Mouse (Mus musculus): Measurements from ENCODE around the gene P4htm. TPM values are rescaled to one million over a fixed set of nuclear protein-coding genes. Genes with fewer than 3 reads are reported as not detected.

The P4htm gene
- polyA plus RNA-seq (2014; fragmentation: Nextera tagmentation; extraction: Ambion mirVana) = 31.0 and 37.3 TPM in 2 replicates

- Histone ChIP-seq H3K36me3 (ENCODE audit: control insufficient read depth, insufficient read depth, low read length) (no peaks in the 10 kb centered on the region), H3K4me1 (ENCODE audit: control insufficient read depth, insufficient read depth, low read length) (peaks cover 7% of the 10 kb centered on the region; the same call in 1 of the 2 replicates), H3K9me3 (ENCODE audit: control insufficient read depth, low read length) (no peaks in the 10 kb centered on the region), H3K9ac (replicated peaks; ENCODE audit: low read depth, low read length) (peak within 1 kb of the TSS; percentile 70), H3K27me3 (ENCODE audit: control insufficient read depth, insufficient read depth, low read length) (no peaks in the 10 kb centered on the region), H3K4me2 (ENCODE audit: low read depth, low read length) (peak within 1 kb of the TSS; percentile 91), H3K27ac (ENCODE audit: low read depth, low read length) (peak within 1 kb of the TSS; percentile 16), H3K4me3 (ENCODE audit: low read depth, low read length) (peak within 1 kb of the TSS; percentile 56)
- ATAC-seq (ENCODE audit: low read depth) = peak; percentile 90
- under 1% methylated on average over 67 of the region's 69 CpGs for WGBS
These were observed at the start of gene P4htm for GRCm38 (mm10) chr9:108596998-108597764. P4htm (minus strand) TSS chr9:108597667.

DNA sequence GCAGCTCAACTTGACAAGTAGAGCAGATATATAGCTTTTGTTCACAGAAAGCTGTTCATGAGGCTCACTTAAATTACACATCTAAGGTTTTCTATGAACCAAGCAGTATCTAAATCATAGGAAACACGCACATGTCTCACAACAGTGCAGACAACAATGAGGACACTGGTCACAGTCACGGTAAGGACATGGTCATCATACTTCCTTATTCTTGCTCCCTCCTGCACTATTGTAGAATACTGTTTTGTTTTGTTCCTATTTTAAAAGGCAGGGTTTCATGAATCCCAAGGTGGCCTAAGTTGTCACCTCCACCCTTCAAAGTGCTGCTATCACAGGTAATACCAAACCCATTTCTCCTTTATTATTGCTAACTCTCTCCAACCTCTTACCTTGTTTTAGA is 42.4 kb upstream of the P4htm start:
- Histone ChIP-seq H3K27me3 (ENCODE audit: control insufficient read depth, insufficient read depth, low read length) (no peaks in the 10 kb centered on the region), H3K9ac (replicated peaks; ENCODE audit: low read depth, low read length) (no peak overlapping the region), H3K4me3 (ENCODE audit: low read depth, low read length) (no peak overlapping the region), H3K36me3 (ENCODE audit: control insufficient read depth, insufficient read depth, low read length) (no peaks in the 10 kb centered on the region; the same call in 1 of the 2 replicates), H3K4me1 (ENCODE audit: control insufficient read depth, insufficient read depth, low read length) (no peaks in the 10 kb centered on the region), H3K9me3 (ENCODE audit: control insufficient read depth, low read length) (no peaks in the 10 kb centered on the region), H3K27ac (ENCODE audit: low read depth, low read length) (no peak overlapping the region), H3K4me2 (ENCODE audit: low read depth, low read length) (no peak overlapping the region)
- ATAC-seq (ENCODE audit: low read depth) = no peak
- WGBS = 80% methylated on average over 2 of the region's 2 CpGs

- H3K27me3 ChIP-seq (ENCODE audit: control insufficient read depth, insufficient read depth, low read length) = no peaks in the 10 kb centered on the region
- no peak for ATAC-seq (ENCODE audit: low read depth)
- no peak overlapping the region for H3K9ac ChIP-seq (replicated peaks; ENCODE audit: low read depth, low read length)
- H3K4me3 ChIP-seq (ENCODE audit: low read depth, low read length) = no peak overlapping the region
- H3K36me3 ChIP-seq (ENCODE audit: control insufficient read depth, insufficient read depth, low read length) = peaks cover 7% of the 10 kb centered on the region; the same call in 1 of the 2 replicates
- no peaks in the 10 kb centered on the region for H3K4me1 ChIP-seq (ENCODE audit: control insufficient read depth, insufficient read depth, low read length)
- H3K4me2 ChIP-seq (ENCODE audit: low read depth, low read length) = no peak overlapping the region
- no peaks in the 10 kb centered on the region for H3K9me3 ChIP-seq (ENCODE audit: control insufficient read depth, low read length)
- H3K27ac ChIP-seq (ENCODE audit: low read depth, low read length) = no peak overlapping the region
- 92% methylated on average over 2 of the region's 2 CpGs for WGBS
These were observed 37.9 kb upstream of the P4htm start for GRCm38 (mm10) chr9:108635415-108635814.

DNA sequence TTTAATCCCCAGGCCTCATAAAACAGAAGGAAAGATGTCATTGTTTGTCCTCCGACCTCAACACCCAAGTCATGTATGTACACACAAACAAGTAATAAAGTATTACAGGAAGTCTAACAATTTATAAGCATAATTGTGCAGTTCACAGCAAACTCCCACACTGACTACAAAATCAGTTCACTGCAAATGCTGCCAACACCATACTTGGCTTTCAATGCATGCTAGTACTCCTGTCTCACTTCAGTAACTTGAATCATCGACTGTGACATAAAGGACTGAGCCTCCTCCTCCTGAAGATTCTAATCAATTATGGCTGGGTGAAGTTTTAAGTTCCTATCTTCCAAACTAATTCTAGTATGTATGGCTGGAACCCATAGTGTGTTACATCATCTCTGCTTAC is 36.4 kb upstream of the P4htm start:
- Histone ChIP-seq H3K4me2 (ENCODE audit: low read depth, low read length) (no peak overlapping the region), H3K27ac (ENCODE audit: low read depth, low read length) (no peak overlapping the region), H3K4me3 (ENCODE audit: low read depth, low read length) (no peak overlapping the region), H3K9me3 (ENCODE audit: control insufficient read depth, low read length) (no peaks in the 10 kb centered on the region), H3K4me1 (ENCODE audit: control insufficient read depth, insufficient read depth, low read length) (no peaks in the 10 kb centered on the region), H3K27me3 (ENCODE audit: control insufficient read depth, insufficient read depth, low read length) (no peaks in the 10 kb centered on the region), H3K9ac (replicated peaks; ENCODE audit: low read depth, low read length) (no peak overlapping the region), H3K36me3 (ENCODE audit: control insufficient read depth, insufficient read depth, low read length) (peaks cover 7% of the 10 kb centered on the region; the same call in 1 of the 2 replicates)
- no peak for ATAC-seq (ENCODE audit: low read depth)
- 75% methylated on average over 2 of the region's 2 CpGs for WGBS

- Histone ChIP-seq H3K4me3 (ENCODE audit: low read depth, low read length) (no peak overlapping the region), H3K4me2 (ENCODE audit: low read depth, low read length) (no peak overlapping the region), H3K4me1 (ENCODE audit: control insufficient read depth, insufficient read depth, low read length) (no peaks in the 10 kb centered on the region), H3K9ac (replicated peaks; ENCODE audit: low read depth, low read length) (no peak overlapping the region), H3K27ac (ENCODE audit: low read depth, low read length) (no peak overlapping the region), H3K36me3 (ENCODE audit: control insufficient read depth, insufficient read depth, low read length) (peaks cover 7% of the 10 kb centered on the region; the same call in 1 of the 2 replicates), H3K27me3 (ENCODE audit: control insufficient read depth, insufficient read depth, low read length) (no peaks in the 10 kb centered on the region), H3K9me3 (ENCODE audit: control insufficient read depth, low read length) (no peaks in the 10 kb centered on the region)
- ATAC-seq (ENCODE audit: low read depth) = no peak
- 93% methylated on average over 5 of the region's 5 CpGs for WGBS
These were observed 34.9 kb upstream of the P4htm start for GRCm38 (mm10) chr9:108632375-108632774.

- WGBS = 93% methylated on average over 5 of the region's 5 CpGs
- Histone ChIP-seq H3K4me3 (ENCODE audit: low read depth, low read length) (no peak overlapping the region), H3K4me1 (ENCODE audit: control insufficient read depth, insufficient read depth, low read length) (no peaks in the 10 kb centered on the region), H3K9ac (replicated peaks; ENCODE audit: low read depth, low read length) (no peak overlapping the region), H3K27me3 (ENCODE audit: control insufficient read depth, insufficient read depth, low read length) (no peaks in the 10 kb centered on the region), H3K4me2 (ENCODE audit: low read depth, low read length) (no peak overlapping the region), H3K36me3 (ENCODE audit: control insufficient read depth, insufficient read depth, low read length) (peaks cover 7% of the 10 kb centered on the region; the same call in 1 of the 2 replicates), H3K9me3 (ENCODE audit: control insufficient read depth, low read length) (no peaks in the 10 kb centered on the region), H3K27ac (ENCODE audit: low read depth, low read length) (no peak overlapping the region)
- no peak for ATAC-seq (ENCODE audit: low read depth)
These were observed 34.3 kb upstream of the P4htm start for GRCm38 (mm10) chr9:108631631-108632256.

DNA sequence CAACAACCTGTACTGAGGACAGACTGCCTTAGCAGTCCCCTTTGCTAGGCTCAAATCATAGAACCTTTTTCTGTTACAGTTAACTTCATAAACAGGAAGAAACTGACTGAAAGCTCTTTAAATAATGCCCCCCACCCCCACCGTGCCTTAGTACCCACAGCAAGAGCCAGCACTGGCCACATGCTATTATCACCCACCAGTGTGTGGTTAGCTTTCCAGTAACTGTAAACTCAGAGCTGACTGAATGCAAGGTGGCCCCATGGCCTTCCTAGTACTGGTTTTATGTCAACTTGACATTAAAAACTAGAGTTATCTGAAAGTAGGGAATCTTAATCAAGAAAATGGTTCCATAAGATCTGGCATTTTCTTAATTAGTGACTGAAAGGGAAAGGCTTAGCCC is 33.2 kb upstream of the P4htm start:
- H3K4me3 ChIP-seq (ENCODE audit: low read depth, low read length) = no peak overlapping the region
- no peak overlapping the region for H3K9ac ChIP-seq (replicated peaks; ENCODE audit: low read depth, low read length)
- H3K27ac ChIP-seq (ENCODE audit: low read depth, low read length) = no peak overlapping the region
- H3K9me3 ChIP-seq (ENCODE audit: control insufficient read depth, low read length) = no peaks in the 10 kb centered on the region
- H3K4me2 ChIP-seq (ENCODE audit: low read depth, low read length) = no peak overlapping the region
- no peaks in the 10 kb centered on the region for H3K4me1 ChIP-seq (ENCODE audit: control insufficient read depth, insufficient read depth, low read length)
- peaks cover 7% of the 10 kb centered on the region; the same call in 1 of the 2 replicates for H3K36me3 ChIP-seq (ENCODE audit: control insufficient read depth, insufficient read depth, low read length)
- 91% methylated on average over 1 of the region's 1 CpGs for WGBS
- no peaks in the 10 kb centered on the region for H3K27me3 ChIP-seq (ENCODE audit: control insufficient read depth, insufficient read depth, low read length)
- ATAC-seq (ENCODE audit: low read depth) = no peak

DNA sequence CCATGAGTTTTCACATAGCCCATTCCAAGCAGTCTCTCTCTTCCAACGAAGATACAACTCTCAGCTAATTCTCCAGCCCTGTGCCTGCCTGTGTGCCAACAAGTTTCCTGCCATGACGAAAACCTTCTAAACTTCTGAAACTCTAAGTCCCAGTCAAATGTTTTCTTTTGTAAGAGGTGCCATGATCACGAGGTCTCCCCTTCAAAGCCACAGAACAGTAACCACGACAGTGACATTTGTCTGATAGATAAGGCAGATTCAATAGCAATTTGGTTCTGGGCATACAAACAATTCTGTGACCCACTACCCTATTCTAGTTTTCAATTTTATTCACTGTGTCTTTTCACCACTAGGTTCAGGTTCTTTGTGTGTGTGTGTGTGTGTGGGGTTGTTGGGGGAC is 30.7 kb upstream of the P4htm start:
- no peaks in the 10 kb centered on the region for H3K27me3 ChIP-seq (ENCODE audit: control insufficient read depth, insufficient read depth, low read length)
- ATAC-seq (ENCODE audit: low read depth) = no peak
- H3K9me3 ChIP-seq (ENCODE audit: control insufficient read depth, low read length) = no peaks in the 10 kb centered on the region
- no peak overlapping the region for H3K27ac ChIP-seq (ENCODE audit: low read depth, low read length)
- H3K36me3 ChIP-seq (ENCODE audit: control insufficient read depth, insufficient read depth, low read length) = peaks cover 4% of the 10 kb centered on the region; the same call in 1 of the 2 replicates
- WGBS = 88% methylated on average over 4 of the region's 4 CpGs
- no peak overlapping the region for H3K9ac ChIP-seq (replicated peaks; ENCODE audit: low read depth, low read length)
- no peak overlapping the region for H3K4me2 ChIP-seq (ENCODE audit: low read depth, low read length)
- no peaks in the 10 kb centered on the region for H3K4me1 ChIP-seq (ENCODE audit: control insufficient read depth, insufficient read depth, low read length)
- no peak overlapping the region for H3K4me3 ChIP-seq (ENCODE audit: low read depth, low read length)

DNA sequence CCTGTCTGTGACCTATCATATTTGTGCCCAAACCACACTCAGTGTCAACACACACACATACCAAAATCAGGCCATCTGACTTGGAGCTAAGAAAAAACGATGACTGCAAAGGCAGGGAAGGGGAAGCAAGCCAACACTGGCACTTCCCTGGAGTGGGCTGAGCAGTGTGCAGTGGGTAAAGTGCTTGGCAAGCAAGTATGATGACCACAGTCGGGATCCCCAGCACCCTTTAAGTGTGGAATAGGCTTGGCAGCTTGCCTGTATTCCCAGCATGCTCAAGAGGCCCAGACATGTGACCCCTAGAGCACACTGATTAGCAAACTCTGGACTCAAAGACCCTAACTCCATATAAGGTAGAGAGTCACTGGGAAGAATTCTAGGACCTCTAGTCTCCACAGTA is 29.0 kb upstream of the P4htm start:
- H3K9me3 ChIP-seq (ENCODE audit: control insufficient read depth, low read length) = no peaks in the 10 kb centered on the region
- no peak overlapping the region for H3K9ac ChIP-seq (replicated peaks; ENCODE audit: low read depth, low read length)
- H3K4me2 ChIP-seq (ENCODE audit: low read depth, low read length) = no peak overlapping the region
- H3K27me3 ChIP-seq (ENCODE audit: control insufficient read depth, insufficient read depth, low read length) = no peaks in the 10 kb centered on the region
- no peaks in the 10 kb centered on the region for H3K4me1 ChIP-seq (ENCODE audit: control insufficient read depth, insufficient read depth, low read length)
- H3K27ac ChIP-seq (ENCODE audit: low read depth, low read length) = no peak overlapping the region
- H3K4me3 ChIP-seq (ENCODE audit: low read depth, low read length) = no peak overlapping the region
- ATAC-seq (ENCODE audit: low read depth) = no peak
- no peaks in the 10 kb centered on the region for H3K36me3 ChIP-seq (ENCODE audit: control insufficient read depth, insufficient read depth, low read length)
- 75% methylated on average over 2 of the region's 2 CpGs for WGBS
